ENCODE assay signal across 31 mouse cellular contexts in the genomic region with DNA sequence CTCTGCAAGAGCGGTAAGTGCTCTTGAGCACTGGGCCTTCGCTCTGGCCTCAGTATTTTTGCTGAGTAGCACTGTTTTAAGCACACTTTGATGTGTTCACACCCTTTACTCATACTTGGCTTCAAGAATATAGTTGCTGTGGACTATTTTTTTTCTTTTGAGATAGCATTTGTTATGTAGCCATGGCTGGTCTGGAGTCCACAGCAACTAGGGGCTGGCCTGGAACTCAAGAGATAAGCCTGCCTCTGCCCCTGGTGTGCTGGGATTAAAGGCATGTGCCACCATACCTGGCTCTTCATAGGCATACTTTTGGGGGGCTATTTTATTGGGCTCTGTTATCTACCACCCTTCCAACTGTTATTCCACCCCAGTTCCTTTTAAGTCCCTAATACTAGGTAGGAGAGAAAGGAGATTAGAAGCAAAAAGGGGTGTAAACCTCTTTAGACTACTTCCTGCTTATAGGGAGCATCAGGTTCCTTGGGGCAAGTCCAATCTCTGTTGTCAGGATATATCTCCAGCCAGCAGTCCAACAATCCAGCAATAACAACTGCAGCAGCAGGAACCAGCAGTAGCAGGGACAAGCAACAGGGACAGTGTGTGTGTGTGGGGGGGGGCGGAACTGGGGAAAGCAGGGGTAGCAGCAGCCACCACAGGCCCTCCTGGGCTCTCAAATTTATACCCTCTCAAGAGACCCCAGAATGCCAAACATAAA. TPM values are rescaled to one million over a fixed set of nuclear protein-coding genes. Genes with fewer than 3 reads are reported as not detected.
A peak's percentile ranks its signal among the peaks of the same experiment; 100 is the strongest.
DNase-seq lines count a peak whose midpoint lies in the region; ATAC-seq and TF ChIP-seq lines count a peak whose summit lies in the region.
"Had no signal": no experiment of that assay in that cellular context is flagged by ENCODE, and none has a peak within 500 bp of the region (broad histone marks: within the 10 kb centered on the region; RNA-seq: fewer than 3 reads in every experiment).

No protein-coding gene starts in this region.

- H3K9me3 ChIP-seq in MEL (replicated peaks; ENCODE audit: insufficient read depth, low read length), result no peaks in the 10 kb centered on the region
- H3K9me3 ChIP-seq in liver, postnatal 0 days (ENCODE audit: low read length), result no peaks in the 10 kb centered on the region
- H3K9me3 ChIP-seq in hindbrain, embryonic 14.5 days (ENCODE audit: control insufficient read depth, low read length), result no peaks in the 10 kb centered on the region
- H3K9me3 ChIP-seq: embryonic facial prominence, embryonic 10.5 days; embryonic facial prominence, embryonic 13.5 days; forebrain, embryonic 12.5 days; forebrain, embryonic 15.5 days; heart, embryonic 12.5 days; heart, embryonic 15.5 days; hindbrain, embryonic 10.5 days; hindbrain, embryonic 13.5 days had no signal

- TF ChIP-seq RAD21 in MEL (IDR thresholded peaks at IDR 0.05; ENCODE audit: low read depth, low read length), result no peak

- DNase-seq in MEL (ENCODE audit: low read depth, low spot score), result peak; percentile 58
- no peak for DNase-seq in liver, postnatal 0 days
- DNase-seq in hindbrain, embryonic 14.5 days (ENCODE audit: low spot score), result no peak
- no peak for DNase-seq in ovary, postnatal 36 days (ENCODE audit: low spot score)
- no peak for DNase-seq in lung, postnatal 14 days
- DNase-seq: adrenal gland, adult 8-10 months; adrenal gland, postnatal 25 days; cerebellum, adult 18-20 months; cerebellum, adult 9-10 months; cerebellum, postnatal 14 days; embryo, embryonic 11 days; gastrocnemius, postnatal 25 days; heart, adult 18-20 months; heart, postnatal 10 days; heart, postnatal 36 days had no signal

- TF ChIP-seq EP300 in MEL (IDR thresholded peaks at IDR 0.05; ENCODE audit: low read depth in 1 of 2, low read length in 2 of 2), result peak in 1 of 2 experiments; percentile 42
- TF ChIP-seq EP300 in liver, postnatal 0 days (IDR thresholded peaks at IDR 0.05; ENCODE audit: low read depth), result no peak

- H3K36me3 ChIP-seq in MEL (ENCODE audit: control insufficient read depth in 1 of 2, insufficient read depth in 2 of 2, low read length in 2 of 2), result no peaks in the 10 kb centered on the region
- H3K36me3 ChIP-seq in liver, postnatal 0 days (replicated peaks; ENCODE audit: insufficient read depth, low read length), result no peaks in the 10 kb centered on the region
- no peaks in the 10 kb centered on the region for H3K36me3 ChIP-seq in hindbrain, embryonic 14.5 days (replicated peaks; ENCODE audit: control insufficient read depth, insufficient read depth)
- H3K36me3 ChIP-seq: embryonic facial prominence, embryonic 10.5 days; embryonic facial prominence, embryonic 13.5 days; forebrain, embryonic 12.5 days; forebrain, embryonic 15.5 days; heart, embryonic 12.5 days; heart, embryonic 15.5 days; hindbrain, embryonic 10.5 days; hindbrain, embryonic 13.5 days had no signal

- peaks cover 7 to 10% of the 10 kb centered on the region in 2 experiments for H3K4me1 ChIP-seq in MEL (ENCODE audit: control insufficient read depth in 1 of 2, insufficient read depth in 2 of 2, low read length in 2 of 2)
- H3K4me1 ChIP-seq in liver, postnatal 0 days (ENCODE audit: insufficient read depth), result no peaks in the 10 kb centered on the region
- H3K4me1 ChIP-seq in hindbrain, embryonic 14.5 days (replicated peaks; ENCODE audit: control insufficient read depth, insufficient read depth, low read length), result no peaks in the 10 kb centered on the region
- H3K4me1 ChIP-seq: forebrain, embryonic 15.5 days; hindbrain, embryonic 13.5 days had no signal

- H3K4me2 ChIP-seq in liver, postnatal 0 days (ENCODE audit: low read depth, low read length), result no peak overlapping the region
- no peak overlapping the region for H3K4me2 ChIP-seq in hindbrain, embryonic 14.5 days (replicated peaks)
- H3K4me2 ChIP-seq: embryonic facial prominence, embryonic 13.5 days; forebrain, embryonic 12.5 days; forebrain, embryonic 15.5 days; heart, embryonic 12.5 days; heart, embryonic 15.5 days; hindbrain, embryonic 13.5 days had no signal

- no peak overlapping the region for H3K27ac ChIP-seq in MEL (ENCODE audit: control insufficient read depth, low read depth, low read length)
- no peak overlapping the region for H3K27ac ChIP-seq in liver, postnatal 0 days (ENCODE audit: low read depth)
- H3K27ac ChIP-seq in hindbrain, embryonic 14.5 days, result no peak overlapping the region
- H3K27ac ChIP-seq: embryonic facial prominence, embryonic 10.5 days; embryonic facial prominence, embryonic 13.5 days; forebrain, embryonic 12.5 days; forebrain, embryonic 15.5 days; heart, embryonic 15.5 days; hindbrain, embryonic 10.5 days; hindbrain, embryonic 13.5 days; hindbrain, postnatal 0 days had no signal

- WGBS in liver, postnatal 0 days (ENCODE audit: insufficient replicate concordance), result 93% methylated on average over 3 of the region's 3 CpGs
- 90% methylated on average over 3 of the region's 3 CpGs for WGBS in hindbrain, embryonic 14.5 days

- no peak for TF ChIP-seq CTCF in MEL (IDR thresholded peaks at IDR 0.05 in 2 of 3, conservative IDR thresholded peaks at IDR 0.05 in 1 of 3; ENCODE audit: control insufficient read depth in 1 of 3, insufficient read depth in 1 of 3, low read depth in 2 of 3, low read length in 3 of 3, poor library complexity in 1 of 3, severe bottlenecking in 1 of 3)
- TF ChIP-seq CTCF in liver, postnatal 0 days (IDR thresholded peaks at IDR 0.05; ENCODE audit: low read depth), result no peak

- no peaks in the 10 kb centered on the region for H3K79me2 ChIP-seq in MEL (ENCODE audit: control insufficient read depth, insufficient read depth, low read length, poor library complexity)

- H3K9ac ChIP-seq in MEL (ENCODE audit: control insufficient read depth, low read depth, low read length, poor library complexity, severe bottlenecking), result no peak overlapping the region
- H3K9ac ChIP-seq in liver, postnatal 0 days (replicated peaks), result no peak overlapping the region
- no peak overlapping the region for H3K9ac ChIP-seq in hindbrain, embryonic 14.5 days
- H3K9ac ChIP-seq: embryonic facial prominence, embryonic 13.5 days; forebrain, embryonic 12.5 days; forebrain, embryonic 15.5 days; heart, embryonic 12.5 days; heart, embryonic 15.5 days; hindbrain, embryonic 13.5 days had no signal

- ATAC-seq in common myeloid progenitor, adult 5-6 weeks (replicated peaks; ENCODE audit: low read depth, poor library complexity, severe bottlenecking), result peak; percentile 24; the same call in 1 of the 2 replicates
- ATAC-seq in liver, postnatal 0 days, result peak; percentile 19; the same call in 1 of the 2 replicates
- ATAC-seq in hindbrain, embryonic 14.5 days (ENCODE audit: low FRiP score), result no peak
- ATAC-seq: activated CD4-positive, CD25-positive, alpha-beta regulatory T cell, adult 4 months; CD4-positive, CD25-positive, alpha-beta regulatory T cell, adult 4 months; forebrain, embryonic 15.5 days; hindbrain, postnatal 0 days had no signal

- H3K27me3 ChIP-seq in MEL (ENCODE audit: control insufficient read depth in 1 of 2, insufficient read depth in 2 of 2, low read length in 2 of 2), result no peaks in the 10 kb centered on the region
- H3K27me3 ChIP-seq in liver, postnatal 0 days (ENCODE audit: insufficient read depth, low read length), result no peaks in the 10 kb centered on the region
- no peaks in the 10 kb centered on the region for H3K27me3 ChIP-seq in hindbrain, embryonic 14.5 days (ENCODE audit: control insufficient read depth, insufficient read depth, low read length)
- H3K27me3 ChIP-seq: embryonic facial prominence, embryonic 13.5 days; forebrain, embryonic 12.5 days; forebrain, embryonic 15.5 days; heart, embryonic 15.5 days; hindbrain, embryonic 13.5 days had no signal

- no peak for TF ChIP-seq POLR2A in MEL (IDR thresholded peaks at IDR 0.05; ENCODE audit: control insufficient read depth in 1 of 2, insufficient read depth in 1 of 2, low read depth in 1 of 2, low read length in 2 of 2, poor library complexity in 1 of 2)

- no peak overlapping the region for H3K4me3 ChIP-seq in MEL (ENCODE audit: control insufficient read depth in 1 of 2, insufficient read depth in 1 of 2, low read depth in 2 of 2, low read length in 2 of 2)
- H3K4me3 ChIP-seq in liver, postnatal 0 days (ENCODE audit: low read depth, low read length), result no peak overlapping the region
- H3K4me3 ChIP-seq in hindbrain, embryonic 14.5 days (replicated peaks; ENCODE audit: low read length), result no peak overlapping the region
- H3K4me3 ChIP-seq: embryonic facial prominence, embryonic 10.5 days; embryonic facial prominence, embryonic 13.5 days; erythroblast, embryonic 14.5 days; forebrain, embryonic 12.5 days; forebrain, embryonic 15.5 days; heart, embryonic 12.5 days; heart, embryonic 15.5 days; hindbrain, embryonic 10.5 days; hindbrain, embryonic 13.5 days had no signal

TF ChIP-seq in MEL, 35 proteins besides CTCF, POLR2A, EP300 and RAD21 (continues in another document):
- TF ChIP-seq MYB (IDR thresholded peaks at IDR 0.05; ENCODE audit: low read depth, low read length), result no peak
- TF ChIP-seq SIN3A (IDR thresholded peaks at IDR 0.05; ENCODE audit: low read length), result no peak
- TF ChIP-seq GATA1 (IDR thresholded peaks at IDR 0.05; ENCODE audit: low read depth, low read length), result no peak; the same call in none of the 2 replicates
- 0 out of 2 replicates have a peak, but pooled peaks have one; percentile 43 for TF ChIP-seq MAX (IDR thresholded peaks at IDR 0.05; ENCODE audit: low read length)

RNA-seq across cellular contexts. Expression of a gene that starts 19.1 kb away (rescaled TPM):
- total RNA-seq in MEL (2012; rRNA removed), result 81.3 and 83.2 TPM in 2 replicates
- polyA plus RNA-seq in MEL (2012; ENCODE audit: insufficient read depth in 1 of 2, insufficient read length in 2 of 2, low read depth in 1 of 2, low replicate concordance in 2 of 2, missing spikeins in 1 of 2), result 100 to 1,000 TPM; 121 to 329 TPM
- total RNA-seq in common myeloid progenitor, adult 5-6 weeks (2017), result 65.0 and 84.8 TPM in 2 replicates
- 29.9 and 30.0 TPM in 2 replicates for polyA plus RNA-seq in liver, postnatal 0 days (2015; fragmentation: Nextera tagmentation; extraction: Ambion mirVana)
- polyA plus RNA-seq in hindbrain, embryonic 14.5 days (2014; fragmentation: Nextera tagmentation; extraction: Ambion mirVana), result 73.3 and 77.4 TPM in 2 replicates

RNA-seq across cellular contexts. Expression of a gene that starts 29.0 kb away (rescaled TPM):
- total RNA-seq in MEL (2012; rRNA removed), result 0.39 and 0.58 TPM in 2 replicates
- under 1 TPM in 1 of 2 experiments, not detected in 1; 0.33 TPM for polyA plus RNA-seq in MEL (2012; ENCODE audit: insufficient read depth in 1 of 2, insufficient read length in 2 of 2, low read depth in 1 of 2, low replicate concordance in 2 of 2, missing spikeins in 1 of 2)
- total RNA-seq in common myeloid progenitor, adult 5-6 weeks (2017), result 1.1 and 3.1 TPM in 2 replicates
- polyA plus RNA-seq in liver, postnatal 0 days (2015; fragmentation: Nextera tagmentation; extraction: Ambion mirVana), result 3.2 and 3.3 TPM in 2 replicates
- 0.24 TPM in 1 of 2 replicates, not detected in the other for polyA plus RNA-seq in hindbrain, embryonic 14.5 days (2014; fragmentation: Nextera tagmentation; extraction: Ambion mirVana)
- total RNA-seq: adrenal gland, postnatal 25 days; gastrocnemius, adult 8-10 months; gastrocnemius, postnatal 25 days; hindbrain, postnatal 0 days had no signal
- polyA plus RNA-seq: C2C12; embryonic facial prominence, embryonic 10.5 days; erythroblast, embryonic 14.5 days; forebrain, embryonic 12.5 days; forebrain, embryonic 15.5 days; heart, embryonic 12.5 days; hindbrain, embryonic 10.5 days; hindbrain, embryonic 13.5 days; hindbrain, postnatal 0 days had no signal

RNA-seq across cellular contexts. Expression of a gene that starts 53.2 kb away (rescaled TPM):
- total RNA-seq in MEL (2012; rRNA removed), result not detected in 2 replicates
- polyA plus RNA-seq in MEL (2012; ENCODE audit: insufficient read depth in 1 of 2, insufficient read length in 2 of 2, low read depth in 1 of 2, low replicate concordance in 2 of 2, missing spikeins in 1 of 2), result under 1 TPM in 1 of 2 experiments, not detected in 1; 0.14 TPM
- not detected in 2 replicates for total RNA-seq in common myeloid progenitor, adult 5-6 weeks (2017)
- polyA plus RNA-seq in liver, postnatal 0 days (2015; fragmentation: Nextera tagmentation; extraction: Ambion mirVana), result 0.05 and 0.23 TPM in 2 replicates
- not detected in 2 replicates for polyA plus RNA-seq in hindbrain, embryonic 14.5 days (2014; fragmentation: Nextera tagmentation; extraction: Ambion mirVana)
- total RNA-seq: adrenal gland, adult 8-10 months; adrenal gland, postnatal 25 days; gastrocnemius, adult 8-10 months; gastrocnemius, postnatal 25 days; heart, adult 18-20 months; heart, postnatal 10 days; heart, postnatal 36 days; hindbrain, postnatal 0 days had no signal
- polyA plus RNA-seq: activated CD4-positive, CD25-positive, alpha-beta regulatory T cell, adult 4 months; brain, embryonic 14.5 days; C2C12; CD4-positive, CD25-positive, alpha-beta regulatory T cell, adult 4 months; embryonic facial prominence, embryonic 10.5 days; erythroblast, embryonic 14.5 days; forebrain, embryonic 12.5 days; forebrain, embryonic 15.5 days; heart, embryonic 12.5 days; heart, embryonic 15.5 days; hindbrain, embryonic 10.5 days; hindbrain, embryonic 13.5 days; hindbrain, postnatal 0 days had no signal
